Mouse (Mus musculus) forebrain, postnatal 0 days (tissue): ENCODE measurements around the gene Treml2. TPM values are rescaled to one million over a fixed set of nuclear protein-coding genes. Genes with fewer than 3 reads are reported as not detected.
"Not testable (repeated sequence)": the region's sequence is repeated elsewhere in the genome, so short reads cannot be mapped to it uniquely, and the experiment has no call there.

Source experiments
- ATAC-seq: fragments of 200-750 bp; cut with Nextera tagmentation; 2 replicates; pipeline ENCODE4 v1.8.0; 2017; ENCODE audit warnings: mild to moderate bottlenecking, moderate library complexity
- DNase-seq: peaks from one replicate; pipeline ENCODE4 v3.0.0-alpha.2; 2015
- H3K27ac ChIP-seq: fragments of 300-500 bp; sonication (generic); 2 replicates; pipeline ENCODE4 v1.5.1; 2014; ENCODE audit warnings: low read depth, mild to moderate bottlenecking, antibody characterized with exemption, low read length, moderate library complexity, mixed read lengths
- H3K27me3 ChIP-seq: fragments of 300-500 bp; sonication (generic); 2 replicates; pipeline ENCODE4 v1.6.1; 2014; ENCODE audit warnings: mild to moderate bottlenecking, low read length, mixed read lengths; ENCODE audit not compliant: insufficient read depth
- H3K36me3 ChIP-seq: fragments of 300-500 bp; sonication (generic); 2 replicates; pipeline ENCODE4 v1.6.1; 2014; ENCODE audit warnings: mild to moderate bottlenecking, moderate library complexity; ENCODE audit not compliant: insufficient read depth
- H3K4me1 ChIP-seq: fragments of 300-500 bp; sonication (generic); 2 replicates; pipeline ENCODE4 v1.6.1; 2014; ENCODE audit warnings: antibody characterized with exemption; ENCODE audit not compliant: insufficient read depth
- H3K4me2 ChIP-seq: fragments of 300-500 bp; sonication (generic); 2 replicates; pipeline ENCODE4 v1.6.1; 2014; ENCODE audit warnings: low read depth, mild to moderate bottlenecking, moderate library complexity
- H3K4me3 ChIP-seq: fragments of 300-500 bp; sonication (generic); 2 replicates; pipeline ENCODE4 v1.5.1; 2014; ENCODE audit warnings: low read depth, low read length, mixed read lengths
- H3K9ac ChIP-seq: fragments of 300-500 bp; sonication (generic); 2 replicates; pipeline ENCODE4 v1.6.1; 2014; ENCODE audit warnings: mild to moderate bottlenecking
- H3K9me3 ChIP-seq: fragments of 300-500 bp; sonication (generic); 2 replicates; pipeline ENCODE4 v1.6.1; 2016; ENCODE audit warnings: low read length
- CTCF ChIP-seq: sonication (generic); IDR thresholded peaks from 2 replicates; pipeline ENCODE4 v1.5.1; 2016; ENCODE audit warnings: antibody characterized with exemption, control low read depth, low read depth
- WGBS: fragments of 180-500 bp; shearing (Covaris S2); extraction: QIAGEN DNeasy Blood & Tissue Kit; methylation state at CpG from one replicate; pipeline ENCODE4 v1.1.7; 2014; 5-methylcytosine and 5-hydroxymethylcytosine counted together
- polyA plus RNA-seq: library from polyadenylated mRNA; unstranded; fragments of >200 nt; fragmentation: Nextera tagmentation; extraction: Ambion mirVana; gene quantifications from 2 replicates; pipeline ENCODE4 v1.2.1, GENCODE M21; 2015
- total RNA-seq: library from RNA; depleted of rRNA; stranded (reverse); fragments of >200 nt; gene quantifications from 2 replicates; pipeline ENCODE4 v1.2.3, GENCODE M21; 2014

Gene Treml2
- total and polyA plus RNA-seq, 2 experiments from 2014 or later, result 0.07 to 0.43 TPM

GRCm38 (mm10) chr17:48345824-48346223 lies 46.5 kb downstream of the Treml2 start:
- Histone ChIP-seq H3K9ac (no peak overlapping the region), H3K9me3 (no peaks in the 10 kb centered on the region), H3K36me3 (no peaks in the 10 kb centered on the region), H3K4me1 (no peaks in the 10 kb centered on the region), H3K27ac (no peak overlapping the region), H3K27me3 (no peaks in the 10 kb centered on the region), H3K4me2 (no peak overlapping the region), H3K4me3 (no peak overlapping the region)
- no peak for TF ChIP-seq CTCF
- ATAC-seq (no peak), DNase-seq (no peak)
- 83% methylated on average over 4 of the region's 4 CpGs for WGBS

DNA sequence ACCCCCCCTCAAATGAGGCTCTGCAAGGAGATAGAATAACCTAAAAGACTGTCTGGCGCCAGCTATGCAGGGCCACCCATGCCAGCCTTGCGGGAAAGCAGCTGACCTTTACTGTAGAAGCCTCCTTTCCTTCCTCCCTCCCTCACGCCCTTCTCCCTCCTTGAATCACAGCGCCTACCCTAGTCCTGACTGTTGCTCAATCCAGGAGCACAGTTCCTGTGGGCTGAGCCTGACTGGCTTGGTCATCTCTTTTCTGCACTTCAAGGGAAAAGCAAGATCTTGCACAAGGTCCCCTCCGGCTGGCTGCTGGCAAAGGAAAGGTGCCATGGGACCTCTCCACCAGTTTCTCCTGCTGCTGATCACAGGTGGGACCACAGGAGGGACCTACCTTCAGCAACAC lies 46.9 kb downstream of the Treml2 start, which contains the start of gene Trem2:
Trem2 (plus strand) TSS at position 171 of the 400 bp plus-strand sequence.
- no peaks in the 10 kb centered on the region for H3K4me1 ChIP-seq
- WGBS, result 93% methylated on average over 5 of the region's 5 CpGs
- ATAC-seq (no peak), DNase-seq (no peak)
- no peak within 1 kb of the TSS for H3K4me2 ChIP-seq
- no peak for TF ChIP-seq CTCF
- H3K27ac ChIP-seq, result no peak within 1 kb of the TSS
- H3K36me3 ChIP-seq, result no peaks in the 10 kb centered on the region
- no peak within 1 kb of the TSS for H3K9ac ChIP-seq
- H3K27me3 ChIP-seq, result no peaks in the 10 kb centered on the region
- H3K4me3 ChIP-seq, result no peak within 1 kb of the TSS
- no peaks in the 10 kb centered on the region for H3K9me3 ChIP-seq

DNA sequence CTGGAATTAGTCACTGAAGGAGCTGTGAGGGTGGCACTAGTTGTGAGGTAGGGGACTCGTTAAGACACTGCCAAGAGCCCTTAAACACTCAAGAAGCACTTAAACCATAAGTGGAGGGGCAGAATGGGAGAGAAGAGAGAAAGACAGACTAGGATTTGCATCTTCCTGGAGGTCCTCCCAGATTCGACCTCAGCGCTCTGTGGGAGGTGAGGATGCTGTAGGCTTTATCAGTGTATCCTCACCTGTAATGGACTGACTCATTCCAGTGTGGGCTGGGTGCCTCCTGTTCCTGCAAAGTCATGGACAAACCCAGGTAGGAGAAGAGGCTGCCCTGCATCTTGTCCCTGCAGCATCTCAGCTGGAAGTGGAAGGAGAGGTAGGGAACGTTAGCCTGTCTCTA lies 47.5 kb downstream of the Treml2 start:
- H3K27ac ChIP-seq, result no peak overlapping the region
- no peak overlapping the region for H3K9ac ChIP-seq
- no peaks in the 10 kb centered on the region for H3K27me3 ChIP-seq
- no peak overlapping the region for H3K4me2 ChIP-seq
- DNase-seq, result no peak
- TF ChIP-seq CTCF, result no peak
- no peak overlapping the region for H3K4me3 ChIP-seq
- WGBS, result 63% methylated on average over 4 of the region's 4 CpGs
- H3K36me3 ChIP-seq, result no peaks in the 10 kb centered on the region
- ATAC-seq, result no peak
- H3K4me1 ChIP-seq, result no peaks in the 10 kb centered on the region
- H3K9me3 ChIP-seq, result no peaks in the 10 kb centered on the region

DNA sequence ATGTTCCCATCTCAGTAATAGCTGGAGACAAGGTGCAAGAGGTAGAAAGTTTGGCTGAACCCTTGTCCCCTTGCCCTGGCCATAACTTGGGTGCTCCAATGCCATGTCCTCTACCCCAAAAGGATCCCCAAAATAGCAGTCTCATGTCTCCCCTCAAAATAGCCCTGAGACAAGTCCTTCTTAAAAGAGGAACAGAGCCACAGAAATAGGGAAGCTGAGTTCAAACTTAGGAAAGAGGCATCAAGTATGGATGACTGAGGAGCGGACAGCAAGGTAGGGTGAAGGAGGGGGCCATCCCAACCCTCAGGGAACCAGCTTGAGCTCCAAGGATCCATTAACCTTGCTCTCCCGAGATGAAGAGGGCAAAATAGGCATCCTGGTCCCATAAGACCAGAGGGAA lies 48.0 kb downstream of the Treml2 start:
- Histone ChIP-seq H3K9ac (no peak overlapping the region), H3K4me1 (no peaks in the 10 kb centered on the region), H3K36me3 (no peaks in the 10 kb centered on the region), H3K27me3 (no peaks in the 10 kb centered on the region), H3K4me3 (no peak overlapping the region), H3K27ac (no peak overlapping the region), H3K9me3 (no peaks in the 10 kb centered on the region), H3K4me2 (no peak overlapping the region)
- no peak for TF ChIP-seq CTCF
- 79% methylated on average over 2 of the region's 2 CpGs for WGBS
- ATAC-seq, result no peak
- DNase-seq, result no peak

GRCm38 (mm10) chr17:48350681-48351193 lies 51.4 kb downstream of the Treml2 start:
- no peaks in the 10 kb centered on the region for H3K4me1 ChIP-seq
- H3K27ac ChIP-seq, result no peak overlapping the region
- 65% methylated on average over 5 of the region's 5 CpGs for WGBS
- H3K4me3 ChIP-seq, result no peak overlapping the region
- TF ChIP-seq CTCF, result no peak
- H3K9me3 ChIP-seq, result no peaks in the 10 kb centered on the region
- DNase-seq (no peak), ATAC-seq (no peak)
- no peak overlapping the region for H3K4me2 ChIP-seq
- no peak overlapping the region for H3K9ac ChIP-seq
- H3K36me3 ChIP-seq, result no peaks in the 10 kb centered on the region
- no peaks in the 10 kb centered on the region for H3K27me3 ChIP-seq

DNA sequence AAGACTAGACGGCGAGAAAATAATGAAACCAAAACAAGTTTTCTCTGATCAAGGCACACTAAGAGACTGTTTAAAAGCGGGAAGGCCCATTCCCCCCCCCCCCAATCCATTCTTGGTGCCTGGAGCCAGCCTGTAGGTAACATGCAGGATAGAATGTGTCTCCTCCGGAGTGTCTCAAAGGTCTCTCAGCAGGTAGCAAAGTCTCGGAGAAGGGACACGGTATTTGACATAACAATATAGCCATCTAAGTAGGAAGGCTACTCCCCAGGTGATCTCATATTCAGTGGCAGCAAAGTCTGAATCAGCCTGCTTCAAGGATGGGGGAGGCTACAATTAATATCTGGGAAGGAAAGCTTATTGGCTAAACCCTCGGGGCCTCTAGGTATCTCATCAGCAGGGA lies 53.7 kb downstream of the Treml2 start:
- not testable (repeated sequence) for H3K9me3 ChIP-seq, H3K27ac ChIP-seq, ATAC-seq, H3K36me3 ChIP-seq, H3K4me3 ChIP-seq, H3K4me2 ChIP-seq, H3K27me3 ChIP-seq, H3K4me1 ChIP-seq, H3K9ac ChIP-seq, DNase-seq
- 66% methylated on average over 7 of the region's 7 CpGs for WGBS

GRCm38 (mm10) chr17:48355822-48356221 lies 56.5 kb downstream of the Treml2 start:
- TF ChIP-seq CTCF, result no peak
- Histone ChIP-seq H3K4me1 (no peaks in the 10 kb centered on the region), H3K27me3 (no peaks in the 10 kb centered on the region), H3K4me2 (no peak overlapping the region), H3K9ac (no peak overlapping the region), H3K36me3 (no peaks in the 10 kb centered on the region), H3K9me3 (no peaks in the 10 kb centered on the region), H3K4me3 (no peak overlapping the region), H3K27ac (no peak overlapping the region)
- ATAC-seq (no peak), DNase-seq (no peak)
- 85% methylated on average over 3 of the region's 3 CpGs for WGBS
